Mouse (Mus musculus): ENCODE data around the gene Kazn.
A peak's percentile ranks its signal among the peaks of the same experiment; 100 is the strongest.

Kazn gene

GRCm38 (mm10) chr4:142163862-142164261 lies 75.3 kb downstream of the Kazn start:
- DNase-seq (ENCODE audit: low spot score) = no peak

GRCm38 (mm10) chr4:142162729-142163128 lies 76.5 kb downstream of the Kazn start:
- no peak for DNase-seq (ENCODE audit: low spot score)

GRCm38 (mm10) chr4:142162102-142162501 lies 77.1 kb downstream of the Kazn start:
- no peak for DNase-seq (ENCODE audit: low spot score)

- DNase-seq (ENCODE audit: low spot score) = no peak
Observed at GRCm38 (mm10) chr4:142160041-142160440, 79.2 kb downstream of the Kazn start.

GRCm38 (mm10) chr4:142156506-142156905 lies 82.7 kb downstream of the Kazn start:
- DNase-seq (ENCODE audit: low spot score) = no peak

- no peak for DNase-seq (ENCODE audit: low spot score)
Observed at GRCm38 (mm10) chr4:142154246-142154645, 85.0 kb downstream of the Kazn start.

- DNase-seq (ENCODE audit: low spot score) = peak; percentile 64
Observed at GRCm38 (mm10) chr4:142153526-142153925, 85.7 kb downstream of the Kazn start.

- DNase-seq (ENCODE audit: low spot score) = no peak
Observed at GRCm38 (mm10) chr4:142152733-142153422, 86.3 kb downstream of the Kazn start.

GRCm38 (mm10) chr4:142150086-142150485 lies 89.1 kb downstream of the Kazn start:
- no peak for DNase-seq (ENCODE audit: low spot score)

- no peak for DNase-seq (ENCODE audit: low spot score)
Observed at GRCm38 (mm10) chr4:142149202-142149601, 90.0 kb downstream of the Kazn start.

- no peak for DNase-seq (ENCODE audit: low spot score)
Observed at GRCm38 (mm10) chr4:142147671-142148070, 91.5 kb downstream of the Kazn start.

- DNase-seq (ENCODE audit: low spot score) = peak; percentile 9
Observed at GRCm38 (mm10) chr4:142144096-142144495, 95.1 kb downstream of the Kazn start.

- DNase-seq (ENCODE audit: low spot score) = no peak
Observed at GRCm38 (mm10) chr4:142143290-142143689, 95.9 kb downstream of the Kazn start.

- no peak for DNase-seq (ENCODE audit: low spot score)
Observed at GRCm38 (mm10) chr4:142139729-142140128, 99.5 kb downstream of the Kazn start.

GRCm38 (mm10) chr4:142138356-142139099 lies 100.7 kb downstream of the Kazn start:
- no peak for DNase-seq (ENCODE audit: low spot score)

GRCm38 (mm10) chr4:142136766-142137503 lies 102.3 kb downstream of the Kazn start:
- DNase-seq (ENCODE audit: low spot score) = no peak

- no peak for DNase-seq (ENCODE audit: low spot score)
Observed at GRCm38 (mm10) chr4:142135515-142135914, 103.7 kb downstream of the Kazn start.

GRCm38 (mm10) chr4:142130162-142130561 lies 109.0 kb downstream of the Kazn start:
- no peak for DNase-seq (ENCODE audit: low spot score)

GRCm38 (mm10) chr4:142127275-142127788 lies 111.9 kb downstream of the Kazn start:
- no peak for DNase-seq (ENCODE audit: low spot score)

- no peak for DNase-seq (ENCODE audit: low spot score)
Observed at GRCm38 (mm10) chr4:142126641-142127274, 112.4 kb downstream of the Kazn start.

GRCm38 (mm10) chr4:142121164-142121563 lies 118.0 kb downstream of the Kazn start:
- no peak for DNase-seq (ENCODE audit: low spot score)

- DNase-seq (ENCODE audit: low spot score) = no peak
Observed at GRCm38 (mm10) chr4:142118522-142118921, 120.7 kb downstream of the Kazn start.
